In the genomic region with DNA sequence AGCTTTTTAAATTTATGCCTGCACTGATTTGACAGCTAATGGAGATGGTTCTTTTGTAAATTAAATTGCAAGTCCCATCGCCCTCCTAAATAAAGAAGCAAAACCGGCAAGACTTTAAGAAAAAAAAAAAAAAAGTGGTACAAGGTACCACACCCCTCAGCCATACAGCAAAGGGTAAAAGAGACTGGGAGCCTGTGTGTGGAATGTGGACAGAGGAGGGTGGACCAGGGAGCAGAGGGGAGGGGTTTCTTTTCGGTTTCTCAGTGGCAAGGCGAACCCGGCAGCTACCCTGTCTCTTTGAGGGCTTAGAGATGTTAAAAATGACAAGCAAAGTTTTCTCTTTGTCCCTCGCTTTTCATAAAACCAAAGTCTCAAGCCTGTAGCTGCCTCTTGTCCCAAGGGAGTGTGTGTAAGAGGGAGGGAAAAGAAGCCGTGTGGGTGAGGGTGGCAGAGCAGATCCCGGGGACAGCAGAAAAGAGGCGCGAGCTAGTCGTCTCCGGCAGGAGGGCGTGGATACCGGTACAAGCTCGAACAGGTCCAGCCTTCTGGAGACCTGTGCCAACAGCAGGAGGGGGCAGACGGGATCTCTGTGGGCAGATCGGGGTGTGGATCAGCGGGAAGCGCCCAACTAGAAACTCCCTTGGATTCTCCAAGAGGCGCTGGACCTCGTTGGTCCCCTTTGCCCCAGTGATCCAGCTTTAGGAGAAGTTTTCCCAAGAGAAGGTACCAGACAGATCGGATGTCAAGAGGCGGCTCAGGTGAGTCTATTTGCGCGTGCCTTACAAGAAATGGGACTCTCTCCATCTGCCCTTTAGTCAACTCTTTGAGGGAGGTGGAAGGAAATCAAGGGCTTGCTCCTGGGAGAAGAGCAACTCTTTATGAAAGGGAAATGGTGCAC, we compare ENCODE assay signal across 8 mouse cellular contexts. TPM values are rescaled to one million over a fixed set of nuclear protein-coding genes. Genes with fewer than 3 reads are reported as not detected.
A peak's percentile ranks its signal among the peaks of the same experiment; 100 is the strongest.
DNase-seq lines count a peak whose midpoint lies in the region; ATAC-seq lines count a peak whose summit lies in the region.

Gene Chl1, plus strand, starts transcription at position 195 of the 898 bp plus-strand sequence.

- no peak within 1 kb of the TSS for H3K9ac ChIP-seq in lung, embryonic 16.5 days (ENCODE audit: low read length)
- H3K9ac ChIP-seq in midbrain, embryonic 11.5 days (ENCODE audit: low read length), result peak within 1 kb of the TSS; percentile 42

- peaks cover 4% of the 10 kb centered on the region; the same call in 1 of the 2 replicates for H3K4me1 ChIP-seq in lung, embryonic 16.5 days (replicated peaks; ENCODE audit: control insufficient read depth, insufficient read depth, low read length)
- H3K4me1 ChIP-seq in midbrain, embryonic 11.5 days (ENCODE audit: control insufficient read depth, insufficient read depth, low read length), result peaks cover 10% of the 10 kb centered on the region

- no peak for DNase-seq in lung, postnatal 14 days
- peak; percentile 78 to 82 for DNase-seq in cerebellum, postnatal 14 days
- DNase-seq in layer of hippocampus, adult 9-11 months, result peak; percentile 40
- peak; percentile 90 for DNase-seq in midbrain, embryonic 11.5 days (ENCODE audit: low spot score, missing footprints)
- DNase-seq in urinary bladder, adult 2 months (ENCODE audit: low spot score), result peak; percentile 27

- peak within 1 kb of the TSS; percentile 58 for H3K4me2 ChIP-seq in lung, embryonic 16.5 days (ENCODE audit: low read depth, low read length)
- H3K4me2 ChIP-seq in midbrain, embryonic 11.5 days, result peak within 1 kb of the TSS; percentile 86

- H3K9me3 ChIP-seq in lung, embryonic 16.5 days (ENCODE audit: control insufficient read depth, low read length), result no peaks in the 10 kb centered on the region
- H3K9me3 ChIP-seq in midbrain, embryonic 11.5 days (ENCODE audit: control insufficient read depth, low read length), result no peaks in the 10 kb centered on the region

- peak within 1 kb of the TSS; percentile 37 for H3K4me3 ChIP-seq in lung, embryonic 16.5 days (ENCODE audit: low read length)
- H3K4me3 ChIP-seq in midbrain, embryonic 11.5 days (ENCODE audit: low read depth, low read length), result peak within 1 kb of the TSS; percentile 48

- WGBS in lung, embryonic 16.5 days, result 2% methylated on average over 25 of the region's 25 CpGs
- WGBS in midbrain, embryonic 11.5 days, result 3% methylated on average over 25 of the region's 25 CpGs

- no peak within 1 kb of the TSS for H3K27ac ChIP-seq in lung, embryonic 16.5 days (ENCODE audit: low read length)
- no peak within 1 kb of the TSS for H3K27ac ChIP-seq in midbrain, embryonic 11.5 days (ENCODE audit: low read depth, low read length)

- peaks cover 28% of the 10 kb centered on the region for H3K27me3 ChIP-seq in lung, embryonic 16.5 days (ENCODE audit: control insufficient read depth, insufficient read depth, low read depth, low read length)
- peaks cover 21% of the 10 kb centered on the region for H3K27me3 ChIP-seq in midbrain, embryonic 11.5 days (ENCODE audit: control insufficient read depth, insufficient read depth, low read length)

- H3K36me3 ChIP-seq in lung, embryonic 16.5 days (ENCODE audit: control insufficient read depth, insufficient read depth, low read length), result no peaks in the 10 kb centered on the region
- no peaks in the 10 kb centered on the region for H3K36me3 ChIP-seq in midbrain, embryonic 11.5 days (ENCODE audit: control insufficient read depth, insufficient read depth, low read length)

- ATAC-seq in lung, embryonic 16.5 days (ENCODE audit: low read depth), result peak; percentile 57
- ATAC-seq in granulocyte monocyte progenitor cell, adult 5-6 weeks (replicated peaks; ENCODE audit: poor library complexity, severe bottlenecking), result peak; percentile 52
- ATAC-seq in midbrain, embryonic 11.5 days (ENCODE audit: low FRiP score), result peak; percentile 31
- no peak for ATAC-seq in inflammation-experienced regulatory T-cells, adult 6 months

RNA-seq across cellular contexts. Expression of gene Chl1, which starts in this region (rescaled TPM):
- polyA plus RNA-seq in lung, embryonic 16.5 days (2015; fragmentation: Nextera tagmentation; extraction: Ambion mirVana), result 0.38 and 0.60 TPM in 2 replicates
- not detected in 2 replicates for total RNA-seq in granulocyte monocyte progenitor cell, adult 5-6 weeks (2014; fragmentation: Nextera tagmentation)
- not detected in 2 replicates for total RNA-seq in granulocyte monocyte progenitor cell, adult 5-6 weeks (2017)
- polyA plus RNA-seq in midbrain, embryonic 11.5 days (2014; fragmentation: Nextera tagmentation; extraction: Ambion mirVana), result 7.1 and 8.3 TPM in 2 replicates
- polyA plus RNA-seq in urinary bladder, adult 2 months (2012; rRNA removed), result 3.1 and 3.6 TPM in 2 replicates
- under 1 TPM in 1 of 3 experiments, not detected in 2; 0.30 TPM for polyA plus RNA-seq in inflammation-experienced regulatory T-cells, adult 6 months (2017; shearing (Covaris generic))

Comparison
In these comparisons a context has a peak if more than half of its experiments do, and no peak if none do; other contexts are left out.
1. Peak in ATAC-seq, H3K4me3 ChIP-seq and H3K4me2 ChIP-seq in lung, embryonic 16.5 days; RNA of the gene not detected or under 1 TPM.
2. Peak in ATAC-seq in granulocyte monocyte progenitor cell, adult 5-6 weeks; RNA of the gene not detected or under 1 TPM.